Mouse (Mus musculus) stomach, embryonic 16.5 days (tissue): ENCODE measurements around the gene Pjvk. TPM values are rescaled to one million over a fixed set of nuclear protein-coding genes. Genes with fewer than 3 reads are reported as not detected.
A peak's percentile ranks its signal among the peaks of the same experiment; 100 is the strongest.

Experiments
- ATAC-seq: fragments of 200-750 bp; cut with Nextera tagmentation; 2 replicates; pipeline ENCODE4 v1.8.0; 2017; ENCODE audit warnings: moderate number of reproducible peaks, moderate TSS enrichment; ENCODE audit not compliant: insufficient read depth, low FRiP score
- H3K27ac ChIP-seq: fragments of 300-500 bp; sonication (generic); 2 replicates; pipeline ENCODE4 v1.5.1; 2014; ENCODE audit warnings: low read length
- H3K27me3 ChIP-seq: fragments of 300-500 bp; sonication (generic); 2 replicates; pipeline ENCODE4 v1.6.1; 2014; ENCODE audit warnings: low read length, control low read depth, mixed read lengths; ENCODE audit not compliant: control insufficient read depth, insufficient read depth
- H3K36me3 ChIP-seq: fragments of 300-500 bp; sonication (generic); 2 replicates; pipeline ENCODE4 v1.6.1; 2014; ENCODE audit warnings: low read length; ENCODE audit not compliant: control insufficient read depth, insufficient read depth
- H3K4me1 ChIP-seq: fragments of 300-500 bp; sonication (generic); 2 replicates; pipeline ENCODE4 v1.6.1; 2014; ENCODE audit warnings: low read length, control low read depth, mixed read lengths; ENCODE audit not compliant: control insufficient read depth, insufficient read depth
- H3K4me2 ChIP-seq: fragments of 300-500 bp; sonication (generic); 2 replicates; pipeline ENCODE4 v1.6.1; 2014; ENCODE audit warnings: low read depth, low read length, mixed read lengths
- H3K4me3 ChIP-seq: fragments of 300-500 bp; sonication (generic); replicated peaks from 2 replicates; pipeline ENCODE4 v1.5.1; 2014; ENCODE audit warnings: mild to moderate bottlenecking, low read length
- H3K9ac ChIP-seq: fragments of 300-500 bp; sonication (generic); 2 replicates; pipeline ENCODE4 v1.6.1; 2014; ENCODE audit warnings: low read length
- H3K9me3 ChIP-seq: fragments of 300-500 bp; sonication (generic); replicated peaks from 2 replicates; pipeline ENCODE4 v1.6.1; 2016; ENCODE audit warnings: low read length, control low read depth; ENCODE audit not compliant: control insufficient read depth
- WGBS: fragments of 180-500 bp; shearing (Covaris S2); extraction: QIAGEN DNeasy Blood & Tissue Kit; methylation state at CpG from one replicate; pipeline ENCODE4 v1.1.7; 2014; 5-methylcytosine and 5-hydroxymethylcytosine counted together
- polyA plus RNA-seq: library from polyadenylated mRNA; unstranded; fragments of >200 nt; fragmentation: Nextera tagmentation; extraction: Ambion mirVana; gene quantifications from 2 replicates; pipeline ENCODE4 v1.2.1, GENCODE M21; 2015

Pjvk gene
- polyA plus RNA-seq, 1 experiment from 2014 or later, result 0.22 TPM

DNA sequence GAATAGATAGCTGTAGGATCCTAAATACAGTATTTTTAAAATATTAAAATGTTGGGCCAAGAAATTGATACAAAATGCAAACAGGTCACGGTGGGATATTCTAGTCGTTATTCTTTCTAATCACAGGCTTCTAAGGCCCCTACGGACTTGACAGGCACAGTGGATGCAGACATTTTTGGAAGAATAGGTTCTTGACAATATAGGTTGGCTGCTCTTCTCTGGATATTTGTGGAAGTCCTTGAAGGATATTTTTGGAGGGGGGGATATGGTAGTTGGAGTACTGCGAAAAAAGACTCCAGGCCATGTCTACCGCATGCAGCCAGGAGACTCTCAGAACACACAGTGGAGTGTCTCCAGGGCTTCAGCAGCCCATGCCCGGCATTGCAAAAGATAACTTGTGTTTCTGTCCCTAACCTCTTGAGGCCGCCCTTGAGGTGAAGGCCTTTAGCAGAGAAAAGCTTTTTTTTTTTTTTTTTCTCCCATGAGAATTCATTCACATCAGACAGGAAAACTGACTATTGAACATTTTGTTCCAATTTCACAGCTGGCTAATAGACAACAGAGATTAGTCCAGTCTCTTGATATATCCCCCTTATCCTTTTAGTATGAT is 25.3 kb downstream of the Pjvk start:
- Histone ChIP-seq H3K36me3 (no peaks in the 10 kb centered on the region), H3K9me3 (no peaks in the 10 kb centered on the region), H3K4me1 (peaks cover 11% of the 10 kb centered on the region), H3K9ac (peak overlapping the region; percentile 85; the same call in 1 of the 2 replicates), H3K27ac (peak overlapping the region; percentile 92), H3K4me2 (peak overlapping the region; percentile 79), H3K4me3 (peak overlapping the region; percentile 63), H3K27me3 (no peaks in the 10 kb centered on the region)
- no peak for ATAC-seq
- 44% methylated on average over 7 of the region's 7 CpGs for WGBS

GRCm38 (mm10) chr2:76674725-76675427 is 26.6 kb downstream of the Pjvk start, which contains the start of gene Plekha3:
TSS of gene Plekha3 (plus strand) at chr2:76675281.
- Histone ChIP-seq H3K36me3 (no peaks in the 10 kb centered on the region), H3K9me3 (no peaks in the 10 kb centered on the region), H3K4me1 (peaks cover 11% of the 10 kb centered on the region), H3K4me3 (peak within 1 kb of the TSS; percentile 89), H3K4me2 (peak within 1 kb of the TSS; percentile 73), H3K9ac (peak within 1 kb of the TSS; percentile 95), H3K27me3 (no peaks in the 10 kb centered on the region), H3K27ac (peak within 1 kb of the TSS; percentile 79)
- peak; percentile 81 for ATAC-seq
- WGBS, result 5% methylated on average over 45 of the region's 52 CpGs

DNA sequence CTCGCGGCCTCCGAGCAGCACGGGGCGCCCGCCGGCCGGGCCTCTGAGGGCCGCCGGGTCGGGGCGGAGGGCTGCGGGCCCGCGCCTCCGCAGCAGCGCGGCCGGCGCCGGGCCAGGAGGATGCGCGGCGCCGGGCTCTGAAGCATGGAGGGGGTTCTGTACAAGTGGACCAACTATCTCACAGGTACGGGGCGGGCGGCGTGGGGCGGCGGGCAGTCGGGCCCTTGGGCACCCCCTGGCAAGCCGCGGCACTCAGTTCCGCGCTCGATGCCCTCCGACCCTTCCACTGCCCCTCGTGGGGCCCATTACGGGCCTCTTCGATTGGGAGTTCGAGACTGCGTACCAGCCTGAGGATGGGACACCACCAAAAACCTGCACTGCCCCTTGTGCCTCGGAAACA is 27.2 kb downstream of the Pjvk start:
- Histone ChIP-seq H3K27ac (peak overlapping the region; percentile 79), H3K4me1 (peaks cover 11% of the 10 kb centered on the region), H3K36me3 (no peaks in the 10 kb centered on the region), H3K27me3 (no peaks in the 10 kb centered on the region), H3K9ac (peak overlapping the region; percentile 95), H3K4me3 (peak overlapping the region; percentile 89), H3K9me3 (no peaks in the 10 kb centered on the region), H3K4me2 (peak overlapping the region; percentile 73)
- ATAC-seq, result peak; percentile 17; the same call in 1 of the 2 replicates
- 1% methylated on average over 42 of the region's 44 CpGs for WGBS

GRCm38 (mm10) chr2:76675949-76676348 is 27.7 kb downstream of the Pjvk start:
- WGBS, result 10% methylated on average over 4 of the region's 4 CpGs
- no peak for ATAC-seq
- Histone ChIP-seq H3K27me3 (no peaks in the 10 kb centered on the region), H3K27ac (no peak overlapping the region), H3K36me3 (no peaks in the 10 kb centered on the region), H3K4me2 (peak overlapping the region; percentile 73), H3K4me1 (peaks cover 11% of the 10 kb centered on the region), H3K4me3 (peak overlapping the region; percentile 89), H3K9ac (peak overlapping the region; percentile 95), H3K9me3 (no peaks in the 10 kb centered on the region)

- Histone ChIP-seq H3K4me2 (peak overlapping the region; percentile 73), H3K9me3 (no peaks in the 10 kb centered on the region), H3K27ac (no peak overlapping the region), H3K4me1 (peaks cover 11% of the 10 kb centered on the region), H3K9ac (peak overlapping the region; percentile 95; the same call in 1 of the 2 replicates), H3K36me3 (no peaks in the 10 kb centered on the region), H3K4me3 (peak overlapping the region; percentile 89; the same call in 1 of the 2 replicates), H3K27me3 (no peaks in the 10 kb centered on the region)
- 56% methylated on average over 13 of the region's 13 CpGs for WGBS
- ATAC-seq, result no peak
Observed at GRCm38 (mm10) chr2:76676401-76677226, 28.3 kb downstream of the Pjvk start.

DNA sequence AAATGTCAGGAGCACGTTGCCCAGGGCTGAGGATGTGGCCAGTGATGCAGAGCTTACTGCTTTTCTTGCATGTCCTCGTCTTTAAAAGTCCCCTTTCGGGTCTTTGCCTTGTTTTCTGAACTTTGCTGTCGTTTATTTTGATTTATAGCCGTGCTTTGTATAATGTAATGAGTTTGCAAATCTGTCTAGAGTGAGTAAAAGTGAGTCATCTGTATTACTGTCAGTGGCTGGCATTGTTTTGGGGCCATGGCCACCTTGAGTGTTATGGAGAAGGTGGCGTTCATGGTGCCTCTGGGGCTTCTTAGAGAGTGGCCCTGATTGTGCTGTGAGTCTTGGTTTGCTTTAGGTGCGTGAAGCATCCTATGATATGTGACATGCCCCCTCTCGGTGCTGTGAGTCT is 34.0 kb downstream of the Pjvk start:
- Histone ChIP-seq H3K27me3 (no peaks in the 10 kb centered on the region), H3K4me3 (no peak overlapping the region), H3K4me1 (no peaks in the 10 kb centered on the region), H3K27ac (no peak overlapping the region), H3K36me3 (peaks cover 12% of the 10 kb centered on the region; the same call in 1 of the 2 replicates), H3K9me3 (no peaks in the 10 kb centered on the region), H3K4me2 (no peak overlapping the region), H3K9ac (no peak overlapping the region)
- 86% methylated on average over 8 of the region's 8 CpGs for WGBS
- no peak for ATAC-seq

GRCm38 (mm10) chr2:76686986-76687385 is 38.7 kb downstream of the Pjvk start:
- Histone ChIP-seq H3K9ac (no peak overlapping the region), H3K4me1 (no peaks in the 10 kb centered on the region), H3K4me2 (no peak overlapping the region), H3K4me3 (no peak overlapping the region), H3K27ac (no peak overlapping the region), H3K9me3 (no peaks in the 10 kb centered on the region), H3K27me3 (no peaks in the 10 kb centered on the region), H3K36me3 (peaks cover 15% of the 10 kb centered on the region; the same call in 1 of the 2 replicates)
- WGBS, result 68% methylated on average over 3 of the region's 3 CpGs
- ATAC-seq, result peak; percentile 68; the same call in 1 of the 2 replicates

GRCm38 (mm10) chr2:76687608-76688007 is 39.3 kb downstream of the Pjvk start:
- H3K27me3 ChIP-seq, result no peaks in the 10 kb centered on the region
- no peak overlapping the region for H3K4me3 ChIP-seq
- ATAC-seq, result no peak
- H3K36me3 ChIP-seq, result peaks cover 15% of the 10 kb centered on the region; the same call in 1 of the 2 replicates
- 70% methylated on average over 3 of the region's 3 CpGs for WGBS
- H3K4me1 ChIP-seq, result no peaks in the 10 kb centered on the region
- H3K9me3 ChIP-seq, result no peaks in the 10 kb centered on the region
- no peak overlapping the region for H3K4me2 ChIP-seq
- no peak overlapping the region for H3K9ac ChIP-seq
- no peak overlapping the region for H3K27ac ChIP-seq
